Mouse (Mus musculus) neutrophil, adult 5-6 weeks (primary cell): ENCODE results near the gene Pxn. TPM values are rescaled to one million over a fixed set of nuclear protein-coding genes. Genes with fewer than 3 reads are reported as not detected.
"Not testable (repeated sequence)": the region's sequence is repeated elsewhere in the genome, so short reads cannot be mapped to it uniquely, and the experiment has no call there.

Experiments used
- ATAC-seq: fragments of 151-379, 151-347 bp; 2 replicates; pipeline ENCODE4 v1.8.0; 2017; ENCODE audit warnings: mild to moderate bottlenecking, moderate TSS enrichment; ENCODE audit not compliant: insufficient number of reproducible peaks, poor library complexity, low FRiP score, severe bottlenecking; ENCODE audit errors: extremely low read depth
- total RNA-seq: library from RNA; stranded (forward); fragments of 200-1000 nt; gene quantifications from 2 replicates; pipeline ENCODE4 v1.2.3, GENCODE M21; 2017

The Pxn gene
- total RNA-seq, 1 experiment from 2014 or later, result 288 TPM

DNA sequence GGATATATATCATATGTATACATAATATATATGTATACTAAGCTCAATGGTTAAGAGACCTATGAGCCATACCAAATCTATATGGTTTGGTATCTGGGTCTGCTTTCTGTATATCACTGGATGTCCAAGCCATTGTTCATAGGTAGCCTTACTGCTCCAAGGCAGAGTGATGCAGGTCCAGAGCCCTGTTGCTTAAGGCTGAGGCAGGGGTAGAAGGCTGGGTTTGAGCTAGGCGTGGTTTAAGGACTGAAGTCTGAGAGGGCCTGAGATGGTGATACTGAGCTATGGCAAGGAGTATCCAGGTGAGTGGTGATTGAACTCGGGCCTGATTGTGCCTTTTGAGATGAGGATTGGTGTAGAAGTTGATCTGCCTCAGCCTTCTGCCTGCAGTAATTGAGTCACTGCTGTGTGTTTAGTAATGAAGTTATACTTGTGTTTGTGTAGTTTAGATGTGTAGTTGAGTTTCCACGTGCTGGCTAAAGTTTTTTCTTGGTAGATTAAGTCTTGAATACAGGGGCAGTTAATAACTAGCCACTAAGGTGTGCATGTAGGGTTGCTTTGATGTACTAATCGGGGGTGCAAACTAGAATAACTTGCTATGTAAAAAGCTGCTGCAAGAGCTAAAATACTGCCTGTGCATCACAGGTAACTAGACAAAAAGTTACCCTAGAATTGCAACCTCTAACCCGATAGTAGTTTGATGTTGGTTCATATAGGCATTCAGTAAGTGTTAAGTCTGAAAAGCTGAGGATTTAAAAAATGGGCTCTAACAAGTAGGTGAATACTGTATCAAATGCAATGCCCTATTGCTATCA, 57.5 kb downstream of the Pxn start:
- ATAC-seq, result no peak

DNA sequence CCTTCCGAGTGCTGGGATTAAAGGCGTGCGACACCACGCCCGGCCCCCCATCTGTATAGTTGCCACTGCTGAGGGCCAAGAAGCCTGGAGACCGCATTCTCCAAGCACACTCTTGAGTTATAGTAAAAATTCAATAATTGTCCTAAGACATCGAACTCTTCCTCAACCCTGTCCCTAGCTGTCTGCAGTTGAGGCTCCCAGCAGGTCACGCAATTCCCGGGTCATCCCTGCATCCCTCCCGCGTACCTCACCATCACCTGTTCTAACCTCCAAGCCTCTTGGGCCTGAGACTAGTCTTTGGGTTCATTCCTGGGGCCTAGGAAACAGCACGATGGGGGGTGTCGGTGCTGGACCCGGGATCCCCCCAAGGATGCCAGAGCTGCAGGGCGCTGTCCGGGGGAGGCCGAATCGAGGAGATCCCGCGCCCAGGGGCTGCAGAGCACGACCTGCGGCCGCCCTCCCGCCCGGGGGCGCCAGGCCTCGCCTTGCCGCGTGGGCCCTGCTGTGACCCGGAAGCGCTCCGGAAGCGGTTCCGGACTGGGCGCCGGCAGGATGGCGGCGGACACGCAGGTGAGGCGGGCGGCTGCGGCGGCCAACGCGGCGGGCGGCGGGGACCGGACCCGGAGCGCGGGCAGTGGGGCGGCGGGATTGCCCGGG, 58.4 kb downstream of the Pxn start, which contains the start of gene Gcn1l1:
Gene Gcn1l1, plus strand, starts transcription at position 518 of the 657 bp plus-strand sequence.
- ATAC-seq, result peak; percentile 48; the same call in 1 of the 2 replicates

DNA sequence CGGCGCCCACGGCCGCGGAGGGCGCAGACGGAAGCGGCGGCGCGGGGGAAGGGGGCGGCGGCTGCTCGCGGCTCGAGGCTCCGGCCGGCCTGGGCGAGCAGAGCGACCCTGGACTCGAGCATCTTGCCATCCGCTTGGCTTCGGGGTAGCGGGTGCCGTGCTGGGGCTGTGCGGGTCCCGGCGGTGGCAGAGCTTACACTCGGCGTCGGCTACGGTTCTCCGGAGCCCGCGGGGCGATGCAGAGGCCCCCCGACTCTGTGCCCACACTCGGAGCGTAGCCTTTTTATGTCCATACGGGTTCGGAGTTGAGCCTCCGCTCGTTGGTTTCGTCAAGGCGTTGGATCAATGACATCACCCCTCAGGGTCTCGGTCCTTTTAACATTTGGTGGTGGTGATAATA, 58.9 kb downstream of the Pxn start:
- no peak for ATAC-seq

DNA sequence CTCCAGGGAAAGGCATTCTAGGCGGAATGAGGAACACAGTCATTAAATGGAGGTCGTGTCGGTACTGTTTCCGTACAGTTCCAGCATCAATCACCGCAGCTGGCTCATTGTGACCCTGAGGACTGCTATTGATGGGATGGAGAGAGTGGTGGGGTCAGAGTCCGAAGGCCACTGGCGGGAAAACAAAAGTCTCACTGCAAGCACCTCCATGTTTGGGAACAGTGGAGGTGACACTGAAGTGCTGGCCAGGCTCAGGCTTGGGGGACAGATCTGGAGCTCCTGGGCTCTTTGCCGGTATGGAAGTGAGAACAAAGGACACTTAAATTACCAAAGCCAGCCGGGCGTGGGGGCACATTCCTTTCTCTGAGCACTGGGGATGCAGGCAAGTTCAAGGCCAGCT, 62.2 kb downstream of the Pxn start:
- no peak for ATAC-seq

DNA sequence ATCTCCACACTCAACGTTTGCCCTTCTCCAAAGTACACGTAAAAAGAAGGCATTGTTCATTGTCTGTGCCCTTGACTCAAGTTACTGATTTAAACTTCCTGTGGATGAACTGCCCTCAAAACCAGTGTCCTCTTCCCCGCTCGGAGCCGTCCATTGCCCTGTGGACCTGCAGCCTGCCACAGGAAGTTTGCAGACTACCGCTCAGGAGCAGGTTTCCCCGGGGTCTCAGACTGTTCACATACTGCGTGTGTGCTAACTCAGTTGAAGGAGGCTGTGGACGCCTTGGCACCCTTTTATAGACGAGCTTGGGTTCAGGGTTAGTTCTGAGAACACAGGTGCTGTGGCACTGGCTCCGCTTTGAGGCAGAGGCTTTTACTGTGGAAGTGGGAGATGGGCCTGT, 62.8 kb downstream of the Pxn start:
- ATAC-seq, result no peak

DNA sequence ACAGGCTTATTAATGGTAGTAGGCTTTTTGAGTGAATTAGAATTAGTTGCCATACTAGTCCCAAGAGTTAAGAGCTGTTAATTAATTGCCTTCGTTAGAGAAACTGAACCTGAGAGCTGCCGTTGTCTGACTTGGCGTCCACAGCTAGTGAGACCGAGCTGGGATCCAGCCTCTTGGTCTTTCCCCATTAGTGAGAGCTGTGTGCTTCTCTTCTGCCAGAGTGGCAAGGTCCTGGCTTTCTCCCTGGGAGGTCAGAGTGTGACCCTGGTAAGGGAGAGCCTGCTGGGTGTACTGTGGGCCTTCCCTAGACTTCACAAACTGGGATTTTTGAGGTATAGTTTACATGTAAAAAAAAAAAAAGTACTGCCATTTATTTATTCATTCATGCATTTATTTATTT, 63.2 kb downstream of the Pxn start:
- no peak for ATAC-seq

DNA sequence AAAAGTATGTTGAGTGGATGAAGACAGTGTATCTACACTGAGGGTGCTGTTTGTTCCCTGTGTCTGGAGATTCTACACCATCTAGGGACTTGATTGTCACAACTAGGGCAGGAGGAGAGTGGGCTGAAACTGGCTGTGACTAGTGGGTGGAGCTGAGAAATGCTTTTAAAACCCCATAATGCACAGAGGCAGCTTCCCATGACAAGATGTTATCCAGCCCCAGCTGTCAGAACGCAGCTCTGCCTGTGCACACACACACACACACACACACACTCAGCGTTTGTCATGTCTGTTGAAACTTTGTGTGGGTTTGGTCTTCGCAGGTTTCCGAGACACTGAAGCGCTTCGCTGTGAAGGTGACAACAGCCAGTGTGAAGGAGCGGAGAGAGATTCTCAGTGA, 64.6 kb downstream of the Pxn start:
- ATAC-seq, result no peak

DNA sequence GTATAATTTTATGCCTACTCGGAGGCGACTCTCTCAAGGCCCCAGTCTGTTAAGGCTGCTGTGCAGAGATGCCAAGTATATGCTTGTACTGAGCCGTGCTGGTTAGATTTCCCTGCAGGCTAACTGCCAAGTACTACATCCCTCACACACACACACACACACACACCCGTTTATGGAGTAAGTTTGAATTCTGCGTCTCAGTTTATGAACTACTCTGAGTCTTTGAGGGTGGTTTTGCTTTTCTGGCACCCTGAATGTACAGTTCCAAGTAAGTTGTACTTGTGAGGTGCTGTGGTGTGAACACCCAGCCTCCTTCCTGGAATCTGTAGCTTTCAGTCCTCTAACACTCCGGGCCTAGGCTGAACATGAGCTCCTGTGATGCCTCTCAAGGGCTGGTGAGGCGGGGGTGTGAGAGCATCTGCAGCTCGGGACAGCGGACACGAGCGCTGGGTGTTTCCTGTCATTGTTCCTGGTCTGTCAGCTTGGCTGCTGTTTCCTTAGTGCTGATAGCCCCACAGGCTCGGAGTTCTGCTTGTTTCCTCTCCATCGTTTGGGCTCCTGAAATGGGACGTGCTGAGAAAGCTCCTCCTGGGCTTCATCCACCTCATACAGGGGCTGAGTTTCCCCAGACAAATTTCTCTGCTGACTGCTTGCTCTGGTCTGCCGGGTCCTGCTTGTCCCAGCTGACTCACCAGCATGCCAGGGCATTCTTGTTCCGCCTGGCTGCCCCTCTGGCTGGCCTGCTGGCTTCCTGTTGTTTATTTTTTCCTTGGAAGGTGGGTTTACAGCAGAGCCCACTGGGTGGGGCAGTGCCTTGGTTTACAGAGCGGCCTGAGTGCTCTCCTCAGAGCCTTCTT, 66.4 kb downstream of the Pxn start:
- ATAC-seq, result no peak

DNA sequence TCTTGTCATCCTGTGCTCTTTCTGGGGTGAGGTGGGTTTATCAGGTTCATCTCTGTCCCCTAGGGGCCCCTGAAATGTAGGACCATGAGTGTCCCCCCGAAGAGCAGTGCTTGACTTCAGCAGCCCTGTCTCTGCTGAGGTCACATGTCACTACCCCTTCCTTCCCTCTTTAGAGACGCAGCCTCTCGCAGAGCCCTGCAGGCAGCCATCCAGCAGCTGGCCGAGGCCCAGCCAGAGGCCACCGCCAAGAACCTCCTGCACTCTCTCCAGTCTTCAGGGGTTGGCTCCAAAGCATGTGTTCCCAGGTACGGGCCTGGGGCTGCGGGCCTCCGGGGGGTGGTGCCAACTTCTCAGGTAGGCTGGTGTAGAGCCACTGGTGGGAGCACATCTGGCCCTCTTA, 68.5 kb downstream of the Pxn start:
- ATAC-seq, result no peak

DNA sequence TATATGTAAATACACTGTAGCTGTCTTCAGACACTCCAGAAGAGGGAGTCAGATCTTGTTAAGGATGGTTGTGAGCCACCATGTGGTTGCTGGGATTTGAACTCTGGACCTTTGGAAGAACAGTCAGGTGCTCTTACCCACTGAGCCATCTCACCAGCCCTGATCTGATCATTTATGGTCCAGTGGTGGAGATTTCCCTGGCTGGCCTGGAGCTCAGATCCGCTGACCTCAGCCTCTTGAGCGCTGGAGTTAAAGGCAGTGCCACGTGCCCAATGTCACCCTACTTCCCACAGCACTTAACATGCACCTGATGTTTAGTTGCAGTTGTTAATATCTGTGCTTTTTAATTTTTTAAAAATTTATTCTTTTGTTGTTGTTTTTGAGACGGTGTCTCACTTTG, 71.2 kb downstream of the Pxn start:
- not testable (repeated sequence) for ATAC-seq

DNA sequence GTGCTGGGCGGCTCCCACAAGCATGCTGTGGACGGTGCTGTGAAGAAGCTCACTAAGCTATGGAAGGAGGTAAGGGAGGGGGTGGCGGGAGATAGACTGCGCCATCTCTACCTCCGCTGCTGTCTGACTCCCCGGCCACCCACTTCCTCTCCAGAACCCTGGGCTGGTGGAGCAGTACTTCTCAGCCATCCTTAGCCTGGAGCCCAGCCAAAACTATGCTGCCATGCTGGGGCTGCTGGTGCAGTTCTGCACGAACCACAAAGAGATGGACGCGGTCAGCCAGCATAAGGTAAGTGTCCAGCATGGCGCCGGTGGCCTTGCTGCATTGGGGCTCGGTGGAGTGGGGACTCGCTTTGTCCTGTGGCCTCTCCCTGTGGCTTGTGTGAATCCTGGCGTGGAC, 72.4 kb downstream of the Pxn start:
- ATAC-seq, result no peak

DNA sequence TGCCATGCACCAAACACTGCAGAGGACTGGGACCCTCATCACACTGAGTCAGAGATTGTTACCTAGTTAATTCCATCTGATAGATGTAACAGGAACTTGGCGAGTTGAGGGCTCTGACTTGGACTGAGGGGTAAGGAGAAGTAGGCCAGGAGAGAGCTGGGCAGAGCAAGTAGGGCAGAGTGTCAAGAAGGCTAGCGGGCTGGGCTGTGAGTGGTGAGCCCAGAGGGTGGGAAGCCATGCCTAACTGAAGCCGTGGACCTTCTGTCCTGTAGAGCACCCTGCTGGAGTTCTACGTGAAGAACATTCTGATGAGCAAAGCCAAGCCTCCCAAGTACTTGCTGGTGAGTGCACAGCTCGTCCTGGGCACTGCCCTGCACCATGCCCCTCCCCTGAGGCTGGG, 72.9 kb downstream of the Pxn start:
- ATAC-seq, result no peak

DNA sequence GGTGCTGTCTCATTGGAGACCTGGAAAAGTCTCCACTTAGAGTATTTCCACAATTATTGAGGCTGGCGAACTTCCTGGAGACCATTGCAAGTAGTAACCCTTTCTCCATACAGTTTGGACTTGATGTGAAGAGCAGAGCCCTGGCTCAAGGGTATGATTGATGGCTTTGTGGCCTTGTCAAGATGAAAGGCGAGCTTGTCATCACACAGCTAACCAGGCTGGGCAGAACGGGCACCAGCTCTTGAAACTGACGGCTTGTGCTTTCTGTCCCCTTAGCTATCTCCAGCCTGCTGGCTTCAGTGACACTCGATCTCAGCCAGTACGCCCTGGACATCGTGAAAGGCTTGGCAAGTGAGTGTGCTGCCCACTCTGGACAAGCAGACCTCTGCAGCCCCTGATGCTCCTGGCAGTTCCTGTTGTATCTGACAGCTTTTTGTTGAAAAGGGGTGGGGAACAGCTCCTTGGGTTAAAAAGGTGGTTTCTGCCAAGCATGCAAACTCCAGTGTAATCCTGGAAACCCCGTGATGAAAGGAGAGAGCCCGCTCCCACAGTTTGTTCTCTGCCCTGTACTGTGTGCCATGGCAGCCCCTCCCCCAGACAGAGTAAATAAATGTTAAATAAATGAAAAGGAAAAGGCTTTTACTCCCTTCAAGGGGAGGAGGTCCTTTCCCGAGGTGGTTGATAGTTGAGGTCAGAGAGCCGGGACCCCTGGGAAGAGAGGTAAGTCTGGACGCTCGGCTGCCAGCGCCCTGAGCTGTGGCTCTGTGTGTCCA, 73.9 kb downstream of the Pxn start:
- ATAC-seq, result no peak

DNA sequence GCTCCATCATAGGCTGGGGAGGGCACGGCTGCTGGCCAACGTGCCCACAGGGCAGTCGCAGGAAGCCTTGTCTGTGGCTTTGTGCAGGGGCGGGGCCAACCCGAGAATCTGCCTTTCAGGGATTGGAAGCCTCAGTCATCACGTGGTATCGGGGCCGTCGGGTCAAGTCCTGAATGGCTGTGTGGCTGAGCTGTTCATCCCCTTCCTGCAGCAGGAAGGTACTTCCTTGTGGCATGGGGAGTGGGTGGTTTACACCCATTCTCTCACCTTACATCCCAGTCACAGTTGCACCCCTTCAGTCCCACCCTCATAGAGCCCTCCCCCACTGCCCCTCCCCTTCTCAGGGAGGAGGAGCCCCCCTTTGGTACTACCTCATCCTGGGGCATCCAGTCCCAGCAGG, 75.2 kb downstream of the Pxn start:
- ATAC-seq, result no peak

DNA sequence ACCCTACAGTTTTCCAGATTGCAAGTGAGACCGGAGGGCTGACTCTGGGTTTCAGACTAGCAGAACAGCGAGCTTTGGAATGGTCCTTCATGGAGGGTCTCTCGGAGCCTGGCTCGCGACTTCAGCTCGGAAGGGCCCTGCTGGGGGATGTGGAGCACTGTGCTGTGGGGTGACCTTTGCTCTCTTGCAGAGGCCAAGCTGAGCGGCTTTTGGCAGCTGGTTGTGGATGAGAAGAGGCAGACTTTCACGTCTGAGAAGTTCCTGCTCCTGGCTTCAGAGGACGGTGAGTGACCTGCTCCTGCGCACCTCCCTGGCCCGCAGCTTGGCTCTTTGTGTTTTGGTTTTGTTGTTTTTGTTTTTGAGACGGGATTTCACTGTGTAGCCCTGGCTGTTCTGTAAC, 79.1 kb downstream of the Pxn start:
- no peak for ATAC-seq

DNA sequence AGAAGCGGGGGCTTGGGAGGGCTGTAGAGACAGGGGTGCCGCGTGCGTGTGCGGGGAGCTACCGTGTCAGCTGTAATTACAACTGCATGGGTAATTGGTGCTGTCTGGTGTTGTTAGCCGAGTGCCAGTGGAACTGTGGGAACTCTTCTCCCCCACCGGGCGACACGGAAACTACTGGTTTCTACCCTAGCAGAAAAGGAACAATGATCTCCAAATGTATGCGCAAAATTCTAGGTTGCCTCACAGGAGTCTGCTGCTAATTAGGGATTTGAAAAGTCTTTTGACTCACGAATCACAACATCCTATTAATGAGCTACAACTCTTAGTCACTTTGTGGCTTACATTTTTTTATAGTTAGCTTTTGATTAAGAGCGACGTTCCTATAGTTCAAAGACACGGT, 79.7 kb downstream of the Pxn start:
- no peak for ATAC-seq

DNA sequence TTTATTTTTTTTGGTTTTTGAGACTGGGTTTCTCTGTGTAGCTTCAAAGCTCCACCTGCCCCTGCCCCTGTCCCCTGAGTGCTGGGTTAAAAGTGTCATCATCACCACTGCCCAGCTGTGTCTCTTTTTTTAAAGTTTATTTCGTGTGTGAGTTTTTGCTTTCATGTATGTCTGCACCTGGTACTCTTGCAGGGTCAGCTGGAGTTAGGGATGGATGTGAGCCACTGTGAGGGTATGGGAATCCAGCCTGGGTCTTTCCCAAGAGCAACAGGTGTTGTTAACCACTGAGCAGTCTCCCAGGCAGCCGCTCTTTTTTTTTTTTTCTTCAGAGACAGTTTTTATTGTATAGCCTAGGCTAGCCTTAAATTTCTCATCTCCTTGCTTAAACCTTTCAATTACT, 80.3 kb downstream of the Pxn start:
- no peak for ATAC-seq

DNA sequence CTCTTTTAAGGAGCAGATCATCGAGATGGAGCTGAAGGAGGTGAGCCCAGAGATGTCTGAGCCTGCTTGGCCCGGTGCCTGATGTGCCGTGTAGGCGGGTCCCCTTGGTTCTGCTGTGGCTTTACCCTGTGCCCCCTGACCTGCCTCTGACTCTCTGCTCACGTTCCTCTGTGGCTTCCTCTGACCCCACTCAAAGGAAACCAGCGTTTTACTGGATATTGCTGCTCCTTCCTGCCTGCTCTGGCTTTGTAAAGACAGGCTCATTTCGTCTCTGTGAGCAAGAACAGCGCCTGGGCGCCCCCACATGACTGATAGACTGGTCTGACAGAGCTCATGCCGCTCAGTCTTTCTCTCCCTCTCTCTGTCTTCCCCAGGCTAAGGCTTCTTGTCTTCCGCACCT, 84.6 kb downstream of the Pxn start:
- ATAC-seq, result no peak

DNA sequence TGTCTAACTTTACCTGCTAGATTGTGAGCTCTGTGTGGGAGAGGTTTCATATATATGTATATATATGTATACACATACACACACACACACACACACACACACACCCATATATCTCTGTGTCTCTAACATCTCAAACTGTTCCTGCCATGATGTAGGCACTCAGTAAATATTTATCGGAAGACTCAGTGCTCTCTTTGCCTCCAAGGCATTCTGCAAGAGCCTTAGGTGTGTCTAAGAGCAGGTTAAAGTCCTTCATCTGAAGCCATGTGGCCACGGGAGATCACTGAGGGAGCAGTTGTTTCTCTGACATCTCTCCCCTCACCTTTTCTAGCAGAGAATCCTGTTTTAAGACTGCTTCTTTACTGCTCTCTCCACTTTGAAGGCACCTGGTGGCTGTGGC, 85.0 kb downstream of the Pxn start:
- ATAC-seq, result no peak
